Mouse (Mus musculus): ENCODE measurements around the gene Asxl1. TPM values are rescaled to one million over a fixed set of nuclear protein-coding genes. Genes with fewer than 3 reads are reported as not detected.

Asxl1 gene
- polyA plus RNA-seq, 1 experiment, result 23.1 TPM

- no peak for DNase-seq (ENCODE audit: extremely low spot score in 1 of 2, low spot score in 1 of 2)
Observed at GRCm38 (mm10) chr2:153408971-153409370, 63.3 kb downstream of the Asxl1 start.

GRCm38 (mm10) chr2:153411557-153411956 is 65.9 kb downstream of the Asxl1 start:
- DNase-seq (ENCODE audit: extremely low spot score in 1 of 2, low spot score in 1 of 2), result no peak

- no peak for DNase-seq (ENCODE audit: extremely low spot score in 1 of 2, low spot score in 1 of 2)
Observed at GRCm38 (mm10) chr2:153412563-153412962, 66.9 kb downstream of the Asxl1 start.

GRCm38 (mm10) chr2:153414607-153415006 is 69.0 kb downstream of the Asxl1 start:
- DNase-seq (ENCODE audit: extremely low spot score in 1 of 2, low spot score in 1 of 2), result peak in 1 of 2 experiments; percentile 41

- DNase-seq (ENCODE audit: extremely low spot score in 1 of 2, low spot score in 1 of 2), result no peak
Observed at GRCm38 (mm10) chr2:153417841-153418240, 72.2 kb downstream of the Asxl1 start.

GRCm38 (mm10) chr2:153418381-153418780 is 72.8 kb downstream of the Asxl1 start:
- no peak for DNase-seq (ENCODE audit: extremely low spot score in 1 of 2, low spot score in 1 of 2)

- DNase-seq (ENCODE audit: extremely low spot score in 1 of 2, low spot score in 1 of 2), result no peak
Observed at GRCm38 (mm10) chr2:153421233-153421632, 75.6 kb downstream of the Asxl1 start.

GRCm38 (mm10) chr2:153422051-153422450 is 76.4 kb downstream of the Asxl1 start:
- DNase-seq (ENCODE audit: extremely low spot score in 1 of 2, low spot score in 1 of 2), result no peak

GRCm38 (mm10) chr2:153423113-153423512 is 77.5 kb downstream of the Asxl1 start:
- DNase-seq (ENCODE audit: extremely low spot score in 1 of 2, low spot score in 1 of 2), result no peak

GRCm38 (mm10) chr2:153424557-153424956 is 78.9 kb downstream of the Asxl1 start:
- no peak for DNase-seq (ENCODE audit: extremely low spot score in 1 of 2, low spot score in 1 of 2)

- DNase-seq (ENCODE audit: extremely low spot score in 1 of 2, low spot score in 1 of 2), result no peak
Observed at GRCm38 (mm10) chr2:153425124-153425844, 79.7 kb downstream of the Asxl1 start.

- DNase-seq (ENCODE audit: extremely low spot score in 1 of 2, low spot score in 1 of 2), result peak in 1 of 2 experiments; percentile 53
Observed at GRCm38 (mm10) chr2:153425998-153426670, 80.5 kb downstream of the Asxl1 start.

GRCm38 (mm10) chr2:153426931-153427330 is 81.3 kb downstream of the Asxl1 start:
- no peak for DNase-seq (ENCODE audit: extremely low spot score in 1 of 2, low spot score in 1 of 2)

- no peak for DNase-seq (ENCODE audit: extremely low spot score in 1 of 2, low spot score in 1 of 2)
Observed at GRCm38 (mm10) chr2:153428485-153428884, 82.9 kb downstream of the Asxl1 start.

GRCm38 (mm10) chr2:153430571-153430970 is 84.9 kb downstream of the Asxl1 start:
- DNase-seq (ENCODE audit: extremely low spot score in 1 of 2, low spot score in 1 of 2), result no peak

GRCm38 (mm10) chr2:153432492-153432891 is 86.9 kb downstream of the Asxl1 start:
- no peak for DNase-seq (ENCODE audit: extremely low spot score in 1 of 2, low spot score in 1 of 2)

GRCm38 (mm10) chr2:153433859-153434258 is 88.2 kb downstream of the Asxl1 start:
- DNase-seq (ENCODE audit: extremely low spot score in 1 of 2, low spot score in 1 of 2), result no peak

GRCm38 (mm10) chr2:153434880-153435831 is 89.5 kb downstream of the Asxl1 start:
- no peak for DNase-seq (ENCODE audit: extremely low spot score in 1 of 2, low spot score in 1 of 2)

- no peak for DNase-seq (ENCODE audit: extremely low spot score in 1 of 2, low spot score in 1 of 2)
Observed at GRCm38 (mm10) chr2:153436641-153437305, 91.1 kb downstream of the Asxl1 start.

GRCm38 (mm10) chr2:153437306-153437659 is 91.7 kb downstream of the Asxl1 start:
- DNase-seq (ENCODE audit: extremely low spot score in 1 of 2, low spot score in 1 of 2), result no peak

Measured in frontal cortex, adult 2 months (tissue).